Mouse (Mus musculus): ENCODE measurements around the gene Cbx8. TPM values are rescaled to one million over a fixed set of nuclear protein-coding genes. Genes with fewer than 3 reads are reported as not detected.

The Cbx8 gene
- total RNA-seq, 2 experiments from 2014 or later = 3.6 to 5.6 TPM

GRCm38 (mm10) chr11:119079445-119079837 lies 38.7 kb upstream of the Cbx8 start:
- no peak for ATAC-seq (ENCODE audit: poor library complexity, severe bottlenecking)

- no peak for ATAC-seq (ENCODE audit: poor library complexity, severe bottlenecking)
Observed at GRCm38 (mm10) chr11:119078691-119079444, 38.1 kb upstream of the Cbx8 start.

- no peak for ATAC-seq (ENCODE audit: poor library complexity, severe bottlenecking)
Observed at GRCm38 (mm10) chr11:119077755-119078154, 37.0 kb upstream of the Cbx8 start.

GRCm38 (mm10) chr11:119075805-119076204 lies 35.0 kb upstream of the Cbx8 start:
- no peak for ATAC-seq (ENCODE audit: poor library complexity, severe bottlenecking)

- ATAC-seq (ENCODE audit: poor library complexity, severe bottlenecking) = no peak
Observed at GRCm38 (mm10) chr11:119073876-119074433, 33.2 kb upstream of the Cbx8 start.

GRCm38 (mm10) chr11:119072986-119073385 lies 32.2 kb upstream of the Cbx8 start:
- no peak for ATAC-seq (ENCODE audit: poor library complexity, severe bottlenecking)

- no peak for ATAC-seq (ENCODE audit: poor library complexity, severe bottlenecking)
Observed at GRCm38 (mm10) chr11:119072239-119072638, 31.5 kb upstream of the Cbx8 start.

GRCm38 (mm10) chr11:119066841-119067240 lies 26.1 kb upstream of the Cbx8 start:
- no peak for ATAC-seq (ENCODE audit: poor library complexity, severe bottlenecking)

- ATAC-seq (ENCODE audit: poor library complexity, severe bottlenecking) = no peak
Observed at GRCm38 (mm10) chr11:119059256-119059655, 18.5 kb upstream of the Cbx8 start.

- ATAC-seq (ENCODE audit: poor library complexity, severe bottlenecking) = peak; percentile 62
Observed at GRCm38 (mm10) chr11:119058041-119058995, 17.5 kb upstream of the Cbx8 start.

- ATAC-seq (ENCODE audit: poor library complexity, severe bottlenecking) = no peak
Observed at GRCm38 (mm10) chr11:119057291-119057690, 16.5 kb upstream of the Cbx8 start.

- peak; percentile 23 for ATAC-seq (ENCODE audit: poor library complexity, severe bottlenecking)
Observed at GRCm38 (mm10) chr11:119056301-119057211, 15.8 kb upstream of the Cbx8 start.

GRCm38 (mm10) chr11:119055571-119056131 lies 14.9 kb upstream of the Cbx8 start:
- no peak for ATAC-seq (ENCODE audit: poor library complexity, severe bottlenecking)

- ATAC-seq (ENCODE audit: poor library complexity, severe bottlenecking) = no peak
Observed at GRCm38 (mm10) chr11:119054351-119055345, 13.9 kb upstream of the Cbx8 start.

GRCm38 (mm10) chr11:119053738-119054350 lies 13.1 kb upstream of the Cbx8 start:
- ATAC-seq (ENCODE audit: poor library complexity, severe bottlenecking) = no peak

GRCm38 (mm10) chr11:119053257-119053670 lies 12.5 kb upstream of the Cbx8 start:
- ATAC-seq (ENCODE audit: poor library complexity, severe bottlenecking) = peak; percentile 74

- no peak for ATAC-seq (ENCODE audit: poor library complexity, severe bottlenecking)
Observed at GRCm38 (mm10) chr11:119052661-119053256, 12.0 kb upstream of the Cbx8 start.
